Mouse (Mus musculus) liver, embryonic 12.5 days (tissue): ENCODE results near the gene Olfr970. TPM values are rescaled to one million over a fixed set of nuclear protein-coding genes. Genes with fewer than 3 reads are reported as not detected.
"Not testable (repeated sequence)": the region's sequence is repeated elsewhere in the genome, so short reads cannot be mapped to it uniquely, and the experiment has no call there.

ENCODE experiments used
- ATAC-seq: fragments of 200-750 bp; cut with Nextera tagmentation; 2 replicates; pipeline ENCODE4 v1.8.0; 2017; ENCODE audit warnings: moderate number of reproducible peaks, mild to moderate bottlenecking, moderate library complexity
- H3K27ac ChIP-seq: fragments of 300-500 bp; sonication (generic); 2 replicates; pipeline ENCODE4 v1.5.1; 2016; ENCODE audit warnings: mild to moderate bottlenecking
- H3K27me3 ChIP-seq: fragments of 300-500 bp; sonication (generic); replicated peaks from 2 replicates; pipeline ENCODE4 v1.6.1; 2016; ENCODE audit warnings: mild to moderate bottlenecking, moderate library complexity
- H3K36me3 ChIP-seq: fragments of 300-500 bp; sonication (generic); 2 replicates; pipeline ENCODE4 v1.6.1; 2016; ENCODE audit warnings: mild to moderate bottlenecking, moderate library complexity
- H3K4me1 ChIP-seq: fragments of 300-500 bp; sonication (generic); 2 replicates; pipeline ENCODE4 v1.6.1; 2016
- H3K4me2 ChIP-seq: fragments of 300-500 bp; sonication (generic); 2 replicates; pipeline ENCODE4 v1.6.1; 2016; ENCODE audit warnings: mild to moderate bottlenecking, moderate library complexity
- H3K4me3 ChIP-seq: fragments of 300-500 bp; sonication (generic); 2 replicates; pipeline ENCODE4 v1.5.1; 2016; ENCODE audit warnings: mild to moderate bottlenecking, moderate library complexity
- H3K9ac ChIP-seq: fragments of 300-500 bp; sonication (generic); 2 replicates; pipeline ENCODE4 v1.6.1; 2016; ENCODE audit warnings: mild to moderate bottlenecking, moderate library complexity
- H3K9me3 ChIP-seq: fragments of 300-500 bp; sonication (generic); replicated peaks from 2 replicates; pipeline ENCODE4 v1.6.1; 2016; ENCODE audit warnings: mild to moderate bottlenecking, moderate library complexity
- WGBS: fragments of 180-500 bp; shearing (Covaris S2); methylation state at CpG from one replicate; pipeline ENCODE4 v1.1.7; 2016; ENCODE audit not compliant: insufficient replicate concordance; 5-methylcytosine and 5-hydroxymethylcytosine counted together
- polyA plus RNA-seq: library from polyadenylated mRNA; unstranded; fragments of >200 nt; fragmentation: Nextera tagmentation; extraction: Ambion mirVana; gene quantifications from 2 replicates; pipeline ENCODE4 v1.2.1, GENCODE M21; 2016

Olfr970 gene
- not detected in 2 replicates for polyA plus RNA-seq

GRCm38 (mm10) chr9:39808560-39808959 is at the start of gene Olfr970:
Gene Olfr970 (plus strand): TSS chr9:39808860.
- no peaks in the 10 kb centered on the region for H3K27me3 ChIP-seq
- no peak within 1 kb of the TSS for H3K27ac ChIP-seq
- H3K36me3 ChIP-seq, result no peaks in the 10 kb centered on the region
- no peak within 1 kb of the TSS for H3K4me3 ChIP-seq
- ATAC-seq, result no peak
- no peak within 1 kb of the TSS for H3K4me2 ChIP-seq
- 53% methylated on average over 4 of the region's 4 CpGs for WGBS
- no peak within 1 kb of the TSS for H3K9ac ChIP-seq
- H3K9me3 ChIP-seq, result no peaks in the 10 kb centered on the region
- no peaks in the 10 kb centered on the region for H3K4me1 ChIP-seq

DNA sequence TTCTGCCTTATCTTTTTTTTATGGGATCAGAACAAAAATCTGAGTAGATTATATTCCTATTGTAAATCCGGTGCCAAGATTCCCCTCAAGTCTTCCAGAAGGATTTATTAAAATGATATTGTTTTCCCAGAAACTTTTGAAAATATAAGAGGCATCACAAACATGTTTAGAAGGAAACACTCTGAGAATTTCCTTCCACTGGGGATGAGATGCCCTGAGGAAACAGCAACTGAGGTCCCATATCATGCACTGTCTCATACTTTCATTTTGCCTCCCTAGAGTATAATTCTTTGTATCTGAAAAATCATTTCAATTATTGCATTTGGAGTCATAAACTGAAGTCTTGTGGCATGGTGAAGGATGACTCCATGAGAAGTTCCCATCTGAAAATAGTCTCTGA is 25.5 kb upstream of the Olfr970 start, which contains the start of gene Olfr968:
Olfr968 (minus strand) TSS at position 101 of the 400 bp plus-strand sequence.
- Histone ChIP-seq H3K27ac (no peak within 1 kb of the TSS), H3K4me3 (no peak within 1 kb of the TSS), H3K9me3 (no peaks in the 10 kb centered on the region), H3K36me3 (no peaks in the 10 kb centered on the region), H3K4me2 (no peak within 1 kb of the TSS), H3K27me3 (no peaks in the 10 kb centered on the region), H3K4me1 (no peaks in the 10 kb centered on the region), H3K9ac (no peak within 1 kb of the TSS)
- 50% methylated on average over 1 of the region's 1 CpGs for WGBS
- ATAC-seq, result no peak

DNA sequence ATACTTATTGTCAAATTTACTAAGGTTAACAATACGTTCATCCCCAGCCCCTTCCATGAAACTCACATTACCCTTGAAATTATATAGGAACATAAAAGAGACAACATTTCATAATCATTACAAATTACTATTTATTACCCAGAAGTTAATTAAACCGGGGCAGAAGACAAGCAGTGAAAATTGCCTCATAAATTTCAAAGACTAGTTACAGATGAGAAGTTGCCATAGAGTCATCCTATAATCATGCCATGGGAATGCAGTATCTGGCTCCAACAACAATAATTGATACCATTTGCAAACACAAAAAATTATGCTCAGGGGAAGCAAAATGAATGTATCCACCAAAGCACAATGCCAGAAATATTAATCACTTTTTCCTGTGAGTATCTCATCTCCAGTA is 18.1 kb upstream of the Olfr970 start, which contains the start of gene Olfr969:
Olfr969 (plus strand) TSS at position 388 of the 400 bp plus-strand sequence.
- Histone ChIP-seq H3K4me3 (no peak within 1 kb of the TSS), H3K9ac (no peak within 1 kb of the TSS), H3K27ac (no peak within 1 kb of the TSS), H3K4me1 (no peaks in the 10 kb centered on the region), H3K36me3 (no peaks in the 10 kb centered on the region), H3K4me2 (no peak within 1 kb of the TSS), H3K9me3 (no peaks in the 10 kb centered on the region), H3K27me3 (no peaks in the 10 kb centered on the region)
- ATAC-seq, result no peak
- 42% methylated on average over 2 of the region's 2 CpGs for WGBS

GRCm38 (mm10) chr9:39836576-39836975 is 27.9 kb downstream of the Olfr970 start, which contains the start of gene Olfr971:
Gene Olfr971 (plus strand): TSS chr9:39836876.
- not testable (repeated sequence) for H3K4me3 ChIP-seq, ATAC-seq
- 54% methylated on average over 2 of the region's 2 CpGs for WGBS

GRCm38 (mm10) chr9:39866122-39866521 is 57.5 kb downstream of the Olfr970 start, which contains the start of gene Olfr972:
Gene Olfr972 (plus strand): TSS chr9:39866422.
- no peaks in the 10 kb centered on the region for H3K4me1 ChIP-seq
- H3K36me3 ChIP-seq, result no peaks in the 10 kb centered on the region
- no peaks in the 10 kb centered on the region for H3K27me3 ChIP-seq
- WGBS, result 43% methylated on average over 2 of the region's 2 CpGs
- no peaks in the 10 kb centered on the region for H3K9me3 ChIP-seq
- H3K4me2 ChIP-seq, result no peak within 1 kb of the TSS
- H3K4me3 ChIP-seq, result no peak within 1 kb of the TSS
- no peak for ATAC-seq
- no peak within 1 kb of the TSS for H3K9ac ChIP-seq
- no peak within 1 kb of the TSS for H3K27ac ChIP-seq

More at GRCm38 (mm10) chr9:39836576-39836975, 27.9 kb downstream of the Olfr970 start, which contains the start of gene Olfr971:
- H3K27me3 ChIP-seq, H3K4me1 ChIP-seq, H3K4me2 ChIP-seq, H3K27ac ChIP-seq, H3K9ac ChIP-seq, H3K9me3 ChIP-seq, H3K36me3 ChIP-seq: not testable (repeated sequence)

Other genes with a start within 250 kb of the Olfr970 start
- not detected in 2 replicates for gene Olfr959, start 233.3 kb upstream of the Olfr970 start, polyA plus RNA-seq
- gene AW551984, start 204.5 kb upstream of the Olfr970 start, polyA plus RNA-seq, result 4.7 and 5.9 TPM in 2 replicates
- not detected in 2 replicates for gene Olfr148, start 198.2 kb upstream of the Olfr970 start, polyA plus RNA-seq
- not detected in 2 replicates for gene Olfr960, start 187.5 kb upstream of the Olfr970 start, polyA plus RNA-seq
- gene Olfr961, start 163.8 kb upstream of the Olfr970 start, polyA plus RNA-seq, result not detected in 2 replicates
- gene Olfr963, start 141.7 kb upstream of the Olfr970 start, polyA plus RNA-seq, result not detected in 2 replicates
- gene Olfr149, start 101.7 kb upstream of the Olfr970 start, polyA plus RNA-seq, result not detected in 2 replicates
- gene Olfr965, start 97.5 kb upstream of the Olfr970 start, polyA plus RNA-seq, result not detected in 2 replicates
- gene Olfr150, start 77.9 kb upstream of the Olfr970 start, polyA plus RNA-seq, result not detected in 2 replicates
- not detected in 2 replicates for gene Olfr967, start 62.6 kb upstream of the Olfr970 start, polyA plus RNA-seq
- gene Olfr968, start 25.6 kb upstream of the Olfr970 start, polyA plus RNA-seq, result not detected in 2 replicates
- not detected in 2 replicates for gene Olfr969, start 17.9 kb upstream of the Olfr970 start, polyA plus RNA-seq
- not detected in 2 replicates for gene Olfr971, start 28.0 kb downstream of the Olfr970 start, polyA plus RNA-seq
- not detected in 2 replicates for gene Olfr972, start 57.6 kb downstream of the Olfr970 start, polyA plus RNA-seq
- gene Olfr229, start 98.5 kb downstream of the Olfr970 start, polyA plus RNA-seq, result not detected in 2 replicates
- gene Olfr974, start 128.6 kb downstream of the Olfr970 start, polyA plus RNA-seq, result not detected in 2 replicates
- not detected in 2 replicates for gene Olfr975, start 143.2 kb downstream of the Olfr970 start, polyA plus RNA-seq
- gene Olfr976, start 152.3 kb downstream of the Olfr970 start, polyA plus RNA-seq, result not detected in 2 replicates
- gene Olfr978, start 183.3 kb downstream of the Olfr970 start, polyA plus RNA-seq, result not detected in 2 replicates
- gene Olfr979, start 194.6 kb downstream of the Olfr970 start, polyA plus RNA-seq, result not detected in 2 replicates
- gene Olfr980, start 200.7 kb downstream of the Olfr970 start, polyA plus RNA-seq, result not detected in 2 replicates
- not detected in 2 replicates for gene Olfr981, start 212.6 kb downstream of the Olfr970 start, polyA plus RNA-seq